Mouse (Mus musculus): ENCODE data around the gene Pak1ip1. TPM values are rescaled to one million over a fixed set of nuclear protein-coding genes. Genes with fewer than 3 reads are reported as not detected.

The Pak1ip1 gene
- 61.9 to 68.0 TPM (median 67.0 TPM) in 4 replicates for total RNA-seq (2023; ENCODE audit: inconsistent age)

GRCm38 (mm10) chr13:41000926-41001639, at the start of gene Pak1ip1:
Pak1ip1 (plus strand) TSS chr13:41001023.

GRCm38 (mm10) chr13:41015829-41016634, 15.2 kb downstream of the Pak1ip1 start, which contains the start of gene Tmem14c:
Tmem14c (plus strand) TSS chr13:41016292.

Other genes starting within 250 kb of the Pak1ip1 start
- gene Gcnt2, start 141.3 kb upstream of the Pak1ip1 start, total RNA-seq (2023; ENCODE audit: inconsistent age): 0.26 to 0.27 TPM in 2 of 4 replicates, not detected in the others
- 35.1 to 38.8 TPM (median 37.3 TPM) in 4 replicates for gene Tmem14c, start 15.3 kb downstream of the Pak1ip1 start, total RNA-seq (2023; ENCODE audit: inconsistent age)
- not detected in 4 replicates for gene Mak, start 78.7 kb downstream of the Pak1ip1 start, total RNA-seq (2023; ENCODE audit: inconsistent age)
- gene Gcm2, start 110.0 kb downstream of the Pak1ip1 start, total RNA-seq (2023; ENCODE audit: inconsistent age): 0.18 to 0.36 TPM in 2 of 4 replicates, not detected in the others
- gene Sycp2l, start 113.3 kb downstream of the Pak1ip1 start, total RNA-seq (2023; ENCODE audit: inconsistent age): not detected in 4 replicates
- gene Elovl2, start 219.4 kb downstream of the Pak1ip1 start, total RNA-seq (2023; ENCODE audit: inconsistent age): not detected in 4 replicates
- 3.8 to 4.9 TPM (median 4.6 TPM) in 4 replicates for gene Smim13, start 248.8 kb downstream of the Pak1ip1 start, total RNA-seq (2023; ENCODE audit: inconsistent age)